Mouse (Mus musculus): Measurements from ENCODE around the gene Abhd12. TPM values are rescaled to one million over a fixed set of nuclear protein-coding genes. Genes with fewer than 3 reads are reported as not detected.
"Not testable (repeated sequence)": the region's sequence is repeated elsewhere in the genome, so short reads cannot be mapped to it uniquely, and the experiment has no call there.

Abhd12 gene
- 47.9 and 49.2 TPM in 2 replicates for polyA plus RNA-seq (2016; fragmentation: Nextera tagmentation; extraction: Ambion mirVana)

GRCm38 (mm10) chr2:150904272-150904935 lies at the start of gene Abhd12:
TSS of gene Abhd12 (minus strand) at chr2:150904741.
- H3K27ac ChIP-seq (ENCODE audit: poor library complexity, severe bottlenecking), result peak within 1 kb of the TSS; percentile 78
- H3K4me3 ChIP-seq, result peak within 1 kb of the TSS; percentile 99
- H3K9me3 ChIP-seq (replicated peaks), result no peaks in the 10 kb centered on the region
- under 1% methylated on average over 72 of the region's 72 CpGs for WGBS
- no peaks in the 10 kb centered on the region for H3K27me3 ChIP-seq (replicated peaks)
- H3K4me1 ChIP-seq (replicated peaks), result peaks cover 9% of the 10 kb centered on the region
- ATAC-seq (ENCODE audit: insufficient number of reproducible peaks, low FRiP score), result peak; percentile 99
- peaks cover 6% of the 10 kb centered on the region; the same call in 1 of the 2 replicates for H3K36me3 ChIP-seq
- peak within 1 kb of the TSS; percentile 96 for H3K4me2 ChIP-seq
- peak within 1 kb of the TSS; percentile 96 for H3K9ac ChIP-seq

- H3K27me3 ChIP-seq (replicated peaks), result no peaks in the 10 kb centered on the region
- H3K4me1 ChIP-seq (replicated peaks), result no peaks in the 10 kb centered on the region
- peaks cover 50% of the 10 kb centered on the region for H3K36me3 ChIP-seq
- no peak overlapping the region for H3K27ac ChIP-seq (ENCODE audit: poor library complexity, severe bottlenecking)
- no peak overlapping the region for H3K4me2 ChIP-seq
- no peaks in the 10 kb centered on the region for H3K9me3 ChIP-seq (replicated peaks)
- no peak overlapping the region for H3K4me3 ChIP-seq
- H3K9ac ChIP-seq, result no peak overlapping the region
- 80% methylated on average over 2 of the region's 2 CpGs for WGBS
- ATAC-seq (ENCODE audit: insufficient number of reproducible peaks, low FRiP score), result no peak
Measured at GRCm38 (mm10) chr2:150951201-150951600, 46.7 kb upstream of the Abhd12 start.

- peaks cover 40% of the 10 kb centered on the region for H3K36me3 ChIP-seq
- ATAC-seq (ENCODE audit: insufficient number of reproducible peaks, low FRiP score), result no peak
- no peak overlapping the region for H3K9ac ChIP-seq
Measured at GRCm38 (mm10) chr2:150950056-150950455, 45.5 kb upstream of the Abhd12 start.

GRCm38 (mm10) chr2:150949652-150950051 lies 45.1 kb upstream of the Abhd12 start:
- no peaks in the 10 kb centered on the region for H3K4me1 ChIP-seq (replicated peaks)
- H3K4me2 ChIP-seq, result no peak overlapping the region
- no peak for ATAC-seq (ENCODE audit: insufficient number of reproducible peaks, low FRiP score)
- no peak overlapping the region for H3K4me3 ChIP-seq
- H3K9ac ChIP-seq, result no peak overlapping the region
- H3K36me3 ChIP-seq, result peaks cover 43% of the 10 kb centered on the region
- no peaks in the 10 kb centered on the region for H3K9me3 ChIP-seq (replicated peaks)
- H3K27me3 ChIP-seq (replicated peaks), result no peaks in the 10 kb centered on the region
- 94% methylated on average over 3 of the region's 3 CpGs for WGBS
- no peak overlapping the region for H3K27ac ChIP-seq (ENCODE audit: poor library complexity, severe bottlenecking)

More at GRCm38 (mm10) chr2:150950056-150950455, 45.5 kb upstream of the Abhd12 start:
- Histone ChIP-seq H3K4me2 (no peak overlapping the region), H3K27me3 (replicated peaks) (no peaks in the 10 kb centered on the region), H3K4me3 (no peak overlapping the region), H3K9me3 (replicated peaks) (no peaks in the 10 kb centered on the region), H3K4me1 (replicated peaks) (no peaks in the 10 kb centered on the region), H3K27ac (ENCODE audit: poor library complexity, severe bottlenecking) (no peak overlapping the region)
- WGBS, result 90% methylated on average over 6 of the region's 6 CpGs

- WGBS, result 79% methylated on average over 5 of the region's 5 CpGs
- H3K27me3 ChIP-seq (replicated peaks), result no peaks in the 10 kb centered on the region
- no peaks in the 10 kb centered on the region for H3K9me3 ChIP-seq (replicated peaks)
- H3K36me3 ChIP-seq, result peaks cover 47% of the 10 kb centered on the region
- H3K27ac ChIP-seq (ENCODE audit: poor library complexity, severe bottlenecking), result no peak overlapping the region
- no peaks in the 10 kb centered on the region for H3K4me1 ChIP-seq (replicated peaks)
- ATAC-seq (ENCODE audit: insufficient number of reproducible peaks, low FRiP score), result no peak
- no peak overlapping the region for H3K4me2 ChIP-seq
- no peak overlapping the region for H3K4me3 ChIP-seq
- no peak overlapping the region for H3K9ac ChIP-seq
Measured at GRCm38 (mm10) chr2:150948786-150949185, 44.2 kb upstream of the Abhd12 start.

GRCm38 (mm10) chr2:150947880-150948611 lies 43.5 kb upstream of the Abhd12 start:
- H3K4me3 ChIP-seq, result not testable (repeated sequence)
- 90% methylated on average over 12 of the region's 12 CpGs for WGBS
- peaks cover 50% of the 10 kb centered on the region for H3K36me3 ChIP-seq

GRCm38 (mm10) chr2:150947341-150947740 lies 42.8 kb upstream of the Abhd12 start:
- peaks cover 47% of the 10 kb centered on the region for H3K36me3 ChIP-seq
- WGBS, result 96% methylated on average over 5 of the region's 5 CpGs
- not testable (repeated sequence) for H3K4me3 ChIP-seq; H3K27me3 ChIP-seq (replicated peaks); ATAC-seq (ENCODE audit: insufficient number of reproducible peaks, low FRiP score); H3K27ac ChIP-seq (ENCODE audit: poor library complexity, severe bottlenecking); H3K4me2 ChIP-seq; H3K9me3 ChIP-seq (replicated peaks); H3K4me1 ChIP-seq (replicated peaks); H3K9ac ChIP-seq

More at GRCm38 (mm10) chr2:150947880-150948611, 43.5 kb upstream of the Abhd12 start:
- not testable (repeated sequence) for H3K4me1 ChIP-seq (replicated peaks); H3K27ac ChIP-seq (ENCODE audit: poor library complexity, severe bottlenecking); H3K27me3 ChIP-seq (replicated peaks); H3K4me2 ChIP-seq; ATAC-seq (ENCODE audit: insufficient number of reproducible peaks, low FRiP score); H3K9me3 ChIP-seq (replicated peaks); H3K9ac ChIP-seq

GRCm38 (mm10) chr2:150944017-150944416 lies 39.5 kb upstream of the Abhd12 start:
- Histone ChIP-seq H3K27me3 (replicated peaks) (no peaks in the 10 kb centered on the region), H3K9ac (no peak overlapping the region), H3K9me3 (replicated peaks) (no peaks in the 10 kb centered on the region), H3K36me3 (peaks cover 22% of the 10 kb centered on the region), H3K4me2 (no peak overlapping the region), H3K4me3 (no peak overlapping the region), H3K4me1 (replicated peaks) (no peaks in the 10 kb centered on the region), H3K27ac (ENCODE audit: poor library complexity, severe bottlenecking) (no peak overlapping the region)
- no peak for ATAC-seq (ENCODE audit: insufficient number of reproducible peaks, low FRiP score)
- 88% methylated on average over 5 of the region's 5 CpGs for WGBS

GRCm38 (mm10) chr2:150934659-150935058 lies 30.1 kb upstream of the Abhd12 start:
- WGBS, result 93% methylated on average over 4 of the region's 4 CpGs
- Histone ChIP-seq H3K4me3 (no peak overlapping the region), H3K9ac (no peak overlapping the region), H3K9me3 (replicated peaks) (no peaks in the 10 kb centered on the region), H3K36me3 (peaks cover 57% of the 10 kb centered on the region), H3K4me1 (replicated peaks) (no peaks in the 10 kb centered on the region), H3K27ac (ENCODE audit: poor library complexity, severe bottlenecking) (no peak overlapping the region), H3K4me2 (no peak overlapping the region), H3K27me3 (replicated peaks) (no peaks in the 10 kb centered on the region)
- no peak for ATAC-seq (ENCODE audit: insufficient number of reproducible peaks, low FRiP score)

- no peaks in the 10 kb centered on the region for H3K9me3 ChIP-seq (replicated peaks)
- peaks cover 58% of the 10 kb centered on the region for H3K36me3 ChIP-seq
- ATAC-seq (ENCODE audit: insufficient number of reproducible peaks, low FRiP score), result no peak
- WGBS, result 82% methylated on average over 19 of the region's 19 CpGs
- no peak overlapping the region for H3K9ac ChIP-seq
- H3K4me3 ChIP-seq, result no peak overlapping the region
- no peak overlapping the region for H3K4me2 ChIP-seq
- no peaks in the 10 kb centered on the region for H3K4me1 ChIP-seq (replicated peaks)
- no peak overlapping the region for H3K27ac ChIP-seq (ENCODE audit: poor library complexity, severe bottlenecking)
- no peaks in the 10 kb centered on the region for H3K27me3 ChIP-seq (replicated peaks)
Measured at GRCm38 (mm10) chr2:150933482-150933881, 28.9 kb upstream of the Abhd12 start.

GRCm38 (mm10) chr2:150930806-150931205 lies 26.3 kb upstream of the Abhd12 start:
- H3K36me3 ChIP-seq, result peaks cover 49% of the 10 kb centered on the region
- no peak overlapping the region for H3K9ac ChIP-seq
- no peak overlapping the region for H3K27ac ChIP-seq (ENCODE audit: poor library complexity, severe bottlenecking)
- ATAC-seq (ENCODE audit: insufficient number of reproducible peaks, low FRiP score), result no peak
- H3K4me3 ChIP-seq, result no peak overlapping the region
- no peaks in the 10 kb centered on the region for H3K9me3 ChIP-seq (replicated peaks)
- WGBS, result 46% methylated on average over 3 of the region's 3 CpGs
- no peak overlapping the region for H3K4me2 ChIP-seq
- no peaks in the 10 kb centered on the region for H3K4me1 ChIP-seq (replicated peaks)
- H3K27me3 ChIP-seq (replicated peaks), result no peaks in the 10 kb centered on the region

Measured in heart, embryonic 12.5 days (tissue).